Mouse (Mus musculus) forebrain, postnatal 0 days (tissue): ENCODE measurements at regions not wholly inside any gene's neighbourhood (a gene's known extent, or its start where the extent isn't known, plus 50 kb on each side); places are given as distances from the start of the nearest gene placed in this dataset.

Source experiments
- ATAC-seq: fragments of 200-750 bp; cut with Nextera tagmentation; 2 replicates; pipeline ENCODE4 v1.8.0; 2017; ENCODE audit warnings: mild to moderate bottlenecking, moderate library complexity
- DNase-seq: peaks from one replicate; pipeline ENCODE4 v3.0.0-alpha.2; 2015
- H3K27ac ChIP-seq: fragments of 300-500 bp; sonication (generic); 2 replicates; pipeline ENCODE4 v1.5.1; 2014; ENCODE audit warnings: low read depth, mild to moderate bottlenecking, antibody characterized with exemption, low read length, moderate library complexity, mixed read lengths
- H3K27me3 ChIP-seq: fragments of 300-500 bp; sonication (generic); 2 replicates; pipeline ENCODE4 v1.6.1; 2014; ENCODE audit warnings: mild to moderate bottlenecking, low read length, mixed read lengths; ENCODE audit not compliant: insufficient read depth
- H3K36me3 ChIP-seq: fragments of 300-500 bp; sonication (generic); 2 replicates; pipeline ENCODE4 v1.6.1; 2014; ENCODE audit warnings: mild to moderate bottlenecking, moderate library complexity; ENCODE audit not compliant: insufficient read depth
- H3K4me1 ChIP-seq: fragments of 300-500 bp; sonication (generic); 2 replicates; pipeline ENCODE4 v1.6.1; 2014; ENCODE audit warnings: antibody characterized with exemption; ENCODE audit not compliant: insufficient read depth
- H3K4me2 ChIP-seq: fragments of 300-500 bp; sonication (generic); 2 replicates; pipeline ENCODE4 v1.6.1; 2014; ENCODE audit warnings: low read depth, mild to moderate bottlenecking, moderate library complexity
- H3K4me3 ChIP-seq: fragments of 300-500 bp; sonication (generic); 2 replicates; pipeline ENCODE4 v1.5.1; 2014; ENCODE audit warnings: low read depth, low read length, mixed read lengths
- H3K9ac ChIP-seq: fragments of 300-500 bp; sonication (generic); 2 replicates; pipeline ENCODE4 v1.6.1; 2014; ENCODE audit warnings: mild to moderate bottlenecking
- H3K9me3 ChIP-seq: fragments of 300-500 bp; sonication (generic); 2 replicates; pipeline ENCODE4 v1.6.1; 2016; ENCODE audit warnings: low read length
- CTCF ChIP-seq: sonication (generic); IDR thresholded peaks from 2 replicates; pipeline ENCODE4 v1.5.1; 2016; ENCODE audit warnings: antibody characterized with exemption, control low read depth, low read depth
- WGBS: fragments of 180-500 bp; shearing (Covaris S2); extraction: QIAGEN DNeasy Blood & Tissue Kit; methylation state at CpG from one replicate; pipeline ENCODE4 v1.1.7; 2014; 5-methylcytosine and 5-hydroxymethylcytosine counted together

GRCm38 (mm10) chr9:30848249-30848648, 74.0 kb downstream of the Adamts15 start:
- Histone ChIP-seq H3K36me3 (no peaks in the 10 kb centered on the region), H3K9ac (no peak overlapping the region), H3K4me1 (no peaks in the 10 kb centered on the region), H3K27me3 (no peaks in the 10 kb centered on the region), H3K4me3 (no peak overlapping the region), H3K9me3 (no peaks in the 10 kb centered on the region), H3K27ac (no peak overlapping the region), H3K4me2 (no peak overlapping the region)
- no peak for TF ChIP-seq CTCF
- DNase-seq = no peak
- ATAC-seq = no peak
- WGBS = 55% methylated on average over 1 of the region's 1 CpGs

- no peaks in the 10 kb centered on the region for H3K27me3 ChIP-seq
- no peak for DNase-seq
- no peaks in the 10 kb centered on the region for H3K36me3 ChIP-seq
- H3K4me3 ChIP-seq = no peak overlapping the region
- no peak for ATAC-seq
- WGBS = 46% methylated on average over 10 of the region's 10 CpGs
- TF ChIP-seq CTCF = no peak
- H3K9ac ChIP-seq = no peak overlapping the region
- no peak overlapping the region for H3K27ac ChIP-seq
- H3K4me1 ChIP-seq = no peaks in the 10 kb centered on the region
- no peak overlapping the region for H3K4me2 ChIP-seq
- no peaks in the 10 kb centered on the region for H3K9me3 ChIP-seq
Observed at GRCm38 (mm10) chr9:30845609-30846290, 76.5 kb downstream of the Adamts15 start.

- no peak for TF ChIP-seq CTCF
- Histone ChIP-seq H3K4me1 (no peaks in the 10 kb centered on the region), H3K36me3 (no peaks in the 10 kb centered on the region), H3K9ac (no peak overlapping the region), H3K27ac (no peak overlapping the region), H3K4me3 (no peak overlapping the region), H3K27me3 (no peaks in the 10 kb centered on the region), H3K9me3 (no peaks in the 10 kb centered on the region), H3K4me2 (no peak overlapping the region)
- 80% methylated on average over 8 of the region's 8 CpGs for WGBS
- DNase-seq = no peak
- no peak for ATAC-seq
Observed at GRCm38 (mm10) chr9:30844079-30844563, 78.1 kb downstream of the Adamts15 start.

- no peaks in the 10 kb centered on the region for H3K36me3 ChIP-seq
- no peak for TF ChIP-seq CTCF
- no peak overlapping the region for H3K9ac ChIP-seq
- H3K4me2 ChIP-seq = no peak overlapping the region
- H3K27ac ChIP-seq = no peak overlapping the region
- ATAC-seq (no peak), DNase-seq (no peak)
- WGBS = 54% methylated on average over 4 of the region's 4 CpGs
- H3K27me3 ChIP-seq = no peaks in the 10 kb centered on the region
- H3K9me3 ChIP-seq = no peaks in the 10 kb centered on the region
- H3K4me1 ChIP-seq = no peaks in the 10 kb centered on the region
- H3K4me3 ChIP-seq = no peak overlapping the region
Observed at GRCm38 (mm10) chr9:30834908-30835307, 87.3 kb downstream of the Adamts15 start.

GRCm38 (mm10) chr9:30834565-30834905, 87.7 kb downstream of the Adamts15 start:
- no peaks in the 10 kb centered on the region for H3K27me3 ChIP-seq
- H3K4me1 ChIP-seq = no peaks in the 10 kb centered on the region
- H3K4me3 ChIP-seq = no peak overlapping the region
- ATAC-seq (no peak), DNase-seq (no peak)
- no peak for TF ChIP-seq CTCF
- no peak overlapping the region for H3K27ac ChIP-seq
- WGBS = 84% methylated on average over 10 of the region's 10 CpGs
- H3K9me3 ChIP-seq = no peaks in the 10 kb centered on the region
- no peaks in the 10 kb centered on the region for H3K36me3 ChIP-seq
- H3K4me2 ChIP-seq = no peak overlapping the region
- H3K9ac ChIP-seq = no peak overlapping the region

- no peaks in the 10 kb centered on the region for H3K9me3 ChIP-seq
- 94% methylated on average over 15 of the region's 15 CpGs for WGBS
- no peak for TF ChIP-seq CTCF
- no peaks in the 10 kb centered on the region for H3K27me3 ChIP-seq
- no peak for ATAC-seq
- H3K4me1 ChIP-seq = no peaks in the 10 kb centered on the region
- H3K9ac ChIP-seq = no peak overlapping the region
- DNase-seq = no peak
- H3K4me3 ChIP-seq = no peak overlapping the region
- no peaks in the 10 kb centered on the region for H3K36me3 ChIP-seq
- H3K4me2 ChIP-seq = no peak overlapping the region
- no peak overlapping the region for H3K27ac ChIP-seq
Observed at GRCm38 (mm10) chr9:30833836-30834564, 88.3 kb downstream of the Adamts15 start.

- H3K4me1 ChIP-seq = no peaks in the 10 kb centered on the region
- no peak overlapping the region for H3K9ac ChIP-seq
- no peaks in the 10 kb centered on the region for H3K36me3 ChIP-seq
- no peaks in the 10 kb centered on the region for H3K27me3 ChIP-seq
- H3K4me3 ChIP-seq = no peak overlapping the region
- DNase-seq (no peak), ATAC-seq (no peak)
- TF ChIP-seq CTCF = no peak
- H3K9me3 ChIP-seq = no peaks in the 10 kb centered on the region
- WGBS = 88% methylated on average over 3 of the region's 3 CpGs
- H3K27ac ChIP-seq = no peak overlapping the region
- H3K4me2 ChIP-seq = no peak overlapping the region
Observed at GRCm38 (mm10) chr9:30829158-30829870, 92.9 kb downstream of the Adamts15 start.
